Mouse (Mus musculus) hindbrain, embryonic 16.5 days (tissue): ENCODE data around the gene Washc3. TPM values are rescaled to one million over a fixed set of nuclear protein-coding genes. Genes with fewer than 3 reads are reported as not detected.
A peak's percentile ranks its signal among the peaks of the same experiment; 100 is the strongest.

Experiments
- ATAC-seq: fragments of 200-750 bp; cut with Nextera tagmentation; 2 replicates; pipeline ENCODE4 v1.8.0; 2017; ENCODE audit warnings: moderate TSS enrichment, moderate library complexity
- H3K27ac ChIP-seq: fragments of 300-500 bp; sonication (generic); 2 replicates; pipeline ENCODE4 v1.5.1; 2014; ENCODE audit warnings: low read depth, mild to moderate bottlenecking, control low read depth, low read length, moderate library complexity
- H3K27me3 ChIP-seq: fragments of 300-500 bp; sonication (generic); replicated peaks from 2 replicates; pipeline ENCODE4 v1.6.1; 2014; ENCODE audit warnings: low read length; ENCODE audit not compliant: control insufficient read depth, insufficient read depth
- H3K36me3 ChIP-seq: fragments of 300-500 bp; sonication (generic); 2 replicates; pipeline ENCODE4 v1.6.1; 2014; ENCODE audit warnings: mild to moderate bottlenecking, low read length, moderate library complexity, mixed read lengths; ENCODE audit not compliant: control insufficient read depth, insufficient read depth
- H3K4me1 ChIP-seq: fragments of 300-500 bp; sonication (generic); 2 replicates; pipeline ENCODE4 v1.6.1; 2014; ENCODE audit warnings: low read depth, low read length; ENCODE audit not compliant: control insufficient read depth, insufficient read depth
- H3K4me2 ChIP-seq: fragments of 300-500 bp; sonication (generic); 2 replicates; pipeline ENCODE4 v1.6.1; 2014; ENCODE audit warnings: mild to moderate bottlenecking, low read length, control low read depth, moderate library complexity
- H3K4me3 ChIP-seq: fragments of 300-500 bp; sonication (generic); 2 replicates; pipeline ENCODE4 v1.5.1; 2014; ENCODE audit warnings: mild to moderate bottlenecking, low read length, control low read depth, moderate library complexity
- H3K9ac ChIP-seq: fragments of 300-500 bp; sonication (generic); 2 replicates; pipeline ENCODE4 v1.6.1; 2014; ENCODE audit warnings: low read depth, mild to moderate bottlenecking, control low read depth, low read length, moderate library complexity
- H3K9me3 ChIP-seq: fragments of 300-500 bp; sonication (generic); 2 replicates; pipeline ENCODE4 v1.6.1; 2014; ENCODE audit warnings: mild to moderate bottlenecking, low read length, moderate library complexity; ENCODE audit not compliant: control insufficient read depth
- WGBS: fragments of 180-500 bp; shearing (Covaris S2); extraction: QIAGEN DNeasy Blood & Tissue Kit; methylation state at CpG from one replicate; pipeline ENCODE4 v1.1.7; 2014; 5-methylcytosine and 5-hydroxymethylcytosine counted together
- polyA plus RNA-seq: library from polyadenylated mRNA; unstranded; fragments of >200 nt; fragmentation: Nextera tagmentation; extraction: Ambion mirVana; gene quantifications from 2 replicates; pipeline ENCODE4 v1.2.1, GENCODE M21; 2015

Washc3 gene
- polyA plus RNA-seq = 38.7 and 43.7 TPM in 2 replicates

GRCm38 (mm10) chr10:88200951-88201638, at the start of gene Washc3:
Gene Washc3, plus strand, starts transcription at chr10:88201093.
- ATAC-seq = peak; percentile 100
- Histone ChIP-seq H3K9me3 (no peaks in the 10 kb centered on the region), H3K9ac (peak within 1 kb of the TSS; percentile 93), H3K4me3 (peak within 1 kb of the TSS; percentile 75), H3K27ac (peak within 1 kb of the TSS; percentile 87), H3K27me3 (no peaks in the 10 kb centered on the region), H3K4me1 (peaks cover 4% of the 10 kb centered on the region), H3K4me2 (peak within 1 kb of the TSS; percentile 75), H3K36me3 (no peaks in the 10 kb centered on the region)
- WGBS = under 1% methylated on average over 23 of the region's 23 CpGs

GRCm38 (mm10) chr10:88151658-88152057, 49.2 kb upstream of the Washc3 start:
- Histone ChIP-seq H3K9ac (no peak overlapping the region), H3K27ac (no peak overlapping the region), H3K36me3 (peaks cover 9% of the 10 kb centered on the region), H3K4me1 (peaks cover 5% of the 10 kb centered on the region), H3K27me3 (no peaks in the 10 kb centered on the region), H3K9me3 (no peaks in the 10 kb centered on the region), H3K4me3 (no peak overlapping the region), H3K4me2 (no peak overlapping the region)
- 90% methylated on average over 6 of the region's 6 CpGs for whole genome bisulfite sequencing
- ATAC-seq = no peak

- Histone ChIP-seq H3K4me1 (no peaks in the 10 kb centered on the region), H3K36me3 (peaks cover 9% of the 10 kb centered on the region), H3K4me3 (no peak overlapping the region), H3K9me3 (no peaks in the 10 kb centered on the region), H3K4me2 (no peak overlapping the region), H3K27me3 (no peaks in the 10 kb centered on the region), H3K27ac (no peak overlapping the region), H3K9ac (no peak overlapping the region)
- WGBS = 97% methylated on average over 2 of the region's 2 CpGs
- ATAC-seq = no peak
Measured at GRCm38 (mm10) chr10:88162096-88162495, 38.8 kb upstream of the Washc3 start.

- Histone ChIP-seq H3K4me3 (no peak overlapping the region), H3K27me3 (no peaks in the 10 kb centered on the region), H3K9me3 (no peaks in the 10 kb centered on the region), H3K9ac (no peak overlapping the region), H3K36me3 (peaks cover 9% of the 10 kb centered on the region), H3K27ac (no peak overlapping the region), H3K4me2 (no peak overlapping the region), H3K4me1 (no peaks in the 10 kb centered on the region)
- 89% methylated on average over 5 of the region's 5 CpGs for WGBS
- no peak for ATAC-seq
Measured at GRCm38 (mm10) chr10:88162676-88163075, 38.2 kb upstream of the Washc3 start.

- Histone ChIP-seq H3K4me3 (no peak overlapping the region), H3K9me3 (no peaks in the 10 kb centered on the region), H3K4me2 (no peak overlapping the region), H3K9ac (no peak overlapping the region), H3K27me3 (no peaks in the 10 kb centered on the region), H3K4me1 (no peaks in the 10 kb centered on the region), H3K27ac (no peak overlapping the region), H3K36me3 (peaks cover 7% of the 10 kb centered on the region)
- no peak for ATAC-seq
- 96% methylated on average over 3 of the region's 3 CpGs for WGBS
Measured at GRCm38 (mm10) chr10:88166158-88166557, 34.7 kb upstream of the Washc3 start.

- H3K9me3 ChIP-seq = no peaks in the 10 kb centered on the region
- peaks cover 2% of the 10 kb centered on the region; the same call in 1 of the 2 replicates for H3K36me3 ChIP-seq
- H3K9ac ChIP-seq = no peak overlapping the region
- ATAC-seq = no peak
- H3K27me3 ChIP-seq = no peaks in the 10 kb centered on the region
- no peak overlapping the region for H3K4me2 ChIP-seq
- H3K4me3 ChIP-seq = no peak overlapping the region
- WGBS = 80% methylated on average over 7 of the region's 7 CpGs
- H3K4me1 ChIP-seq = no peaks in the 10 kb centered on the region
- no peak overlapping the region for H3K27ac ChIP-seq
Measured at GRCm38 (mm10) chr10:88167438-88168077, 33.3 kb upstream of the Washc3 start.

- H3K4me3 ChIP-seq = peak overlapping the region; percentile 75
- H3K4me2 ChIP-seq = peak overlapping the region; percentile 75
- H3K27ac ChIP-seq = no peak overlapping the region
- no peaks in the 10 kb centered on the region for H3K36me3 ChIP-seq
- 21% methylated on average over 4 of the region's 4 CpGs for WGBS
- H3K9ac ChIP-seq = peak overlapping the region; percentile 93; the same call in 1 of the 2 replicates
- H3K9me3 ChIP-seq = no peaks in the 10 kb centered on the region
- H3K27me3 ChIP-seq = no peaks in the 10 kb centered on the region
- peak; percentile 71 for ATAC-seq
- H3K4me1 ChIP-seq = peaks cover 4% of the 10 kb centered on the region
Measured at GRCm38 (mm10) chr10:88200541-88200940, 352 bp upstream of the Washc3 start.

- H3K36me3 ChIP-seq = no peaks in the 10 kb centered on the region
- peak overlapping the region; percentile 93 for H3K9ac ChIP-seq
- ATAC-seq = no peak; the same call in 1 of the 2 replicates
- H3K27me3 ChIP-seq = no peaks in the 10 kb centered on the region
- H3K4me1 ChIP-seq = peaks cover 4% of the 10 kb centered on the region
- peak overlapping the region; percentile 75 for H3K4me2 ChIP-seq
- peak overlapping the region; percentile 75 for H3K4me3 ChIP-seq
- no peaks in the 10 kb centered on the region for H3K9me3 ChIP-seq
- peak overlapping the region; percentile 87 for H3K27ac ChIP-seq
- WGBS = 78% methylated on average over 13 of the region's 13 CpGs
Measured at GRCm38 (mm10) chr10:88201650-88202049, 757 bp downstream of the Washc3 start.

GRCm38 (mm10) chr10:88202581-88202980, 1.7 kb downstream of the Washc3 start:
- WGBS = 95% methylated on average over 8 of the region's 8 CpGs
- no peaks in the 10 kb centered on the region for H3K27me3 ChIP-seq
- H3K27ac ChIP-seq = no peak overlapping the region
- H3K4me3 ChIP-seq = no peak overlapping the region
- ATAC-seq = no peak
- no peak overlapping the region for H3K4me2 ChIP-seq
- H3K9me3 ChIP-seq = no peaks in the 10 kb centered on the region
- no peak overlapping the region for H3K9ac ChIP-seq
- peaks cover 4% of the 10 kb centered on the region for H3K4me1 ChIP-seq
- no peaks in the 10 kb centered on the region for H3K36me3 ChIP-seq
